Mouse (Mus musculus) olfactory bulb, adult 2 months (tissue): Measurements from ENCODE around the gene Zcchc7. TPM values are rescaled to one million over a fixed set of nuclear protein-coding genes. Genes with fewer than 3 reads are reported as not detected.
A peak's percentile ranks its signal among the peaks of the same experiment; 100 is the strongest.

ENCODE experiments used
- H3K27ac ChIP-seq: fragments of 200-500 bp; 2 replicates; pipeline ENCODE4 v1.5.1; 2012; ENCODE audit warnings: low read depth, low read length; ENCODE audit not compliant: insufficient read depth
- H3K4me1 ChIP-seq: fragments of 200-500 bp; 2 replicates; pipeline ENCODE4 v1.6.1; 2012; ENCODE audit warnings: low read length; ENCODE audit not compliant: control insufficient read depth, insufficient read depth
- H3K4me3 ChIP-seq: fragments of 200-500 bp; 2 replicates; pipeline ENCODE4 v1.5.1; 2012; ENCODE audit warnings: mild to moderate bottlenecking, low read depth, low read length, moderate library complexity; ENCODE audit not compliant: insufficient read depth
- CTCF ChIP-seq: fragments of 200-500 bp; IDR thresholded peaks from 2 replicates; pipeline ENCODE4 v1.5.1; 2012; ENCODE audit warnings: low read depth, mild to moderate bottlenecking, low read length, moderate library complexity; ENCODE audit not compliant: insufficient read depth
- POLR2A ChIP-seq: fragments of 200-500 bp; IDR thresholded peaks from 2 replicates; pipeline ENCODE4 v1.6.1; 2012; ENCODE audit warnings: mild to moderate bottlenecking, low read depth, low read length, moderate library complexity; ENCODE audit not compliant: insufficient read depth
- WGBS: fragments of 180-500 bp; shearing (Covaris S2); methylation state at CpG from one replicate; pipeline ENCODE4 v1.1.7; 2018; 5-methylcytosine and 5-hydroxymethylcytosine counted together
- polyA plus RNA-seq: library from polyadenylated mRNA; stranded (reverse); fragments of >200 nt; gene quantifications from 2 replicates; pipeline ENCODE4 v1.2.4, GENCODE M21; 2012; ENCODE audit warnings: low replicate concordance; ENCODE audit not compliant: missing spikeins, insufficient read depth, insufficient read length

Zcchc7 gene
- polyA plus RNA-seq, result not detected in 2 replicates

DNA sequence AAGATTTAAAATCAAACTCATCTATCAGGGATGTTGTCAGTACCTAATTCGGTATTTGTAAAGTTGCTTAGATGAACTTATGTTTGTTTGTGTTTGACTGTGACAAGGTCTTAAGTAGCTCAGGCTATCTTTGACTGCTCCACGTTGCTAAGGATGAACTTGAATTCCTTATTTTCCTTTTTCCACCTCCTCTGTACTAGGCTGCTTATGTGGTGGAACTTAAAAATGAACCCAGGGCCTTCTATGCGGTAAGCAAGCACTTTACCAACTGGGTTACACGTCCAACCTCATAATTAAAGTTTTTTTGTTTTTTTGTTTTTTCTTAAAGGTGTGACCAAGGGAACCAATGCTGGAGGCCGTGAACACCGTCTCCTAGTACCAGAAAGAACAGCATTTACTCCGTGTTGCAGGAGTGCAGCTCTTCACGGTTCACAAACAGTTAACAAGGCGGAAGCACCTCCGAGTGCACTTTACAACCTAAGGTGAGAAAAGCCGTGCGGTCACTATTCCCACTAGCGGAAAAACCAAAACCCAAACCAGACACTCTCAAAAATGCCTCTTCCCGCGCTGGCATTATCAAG lies at the start of gene Zcchc7:
Gene Zcchc7 (plus strand): TSS at position 325 of the 581 bp plus-strand sequence.
- H3K4me1 ChIP-seq, result no peaks in the 10 kb centered on the region; the same call in 1 of the 2 replicates
- TF ChIP-seq CTCF (no peak), POLR2A (no peak)
- WGBS, result 6% methylated on average over 15 of the region's 15 CpGs
- peak within 1 kb of the TSS; percentile 98 for H3K4me3 ChIP-seq
- H3K27ac ChIP-seq, result peak within 1 kb of the TSS; percentile 79

DNA sequence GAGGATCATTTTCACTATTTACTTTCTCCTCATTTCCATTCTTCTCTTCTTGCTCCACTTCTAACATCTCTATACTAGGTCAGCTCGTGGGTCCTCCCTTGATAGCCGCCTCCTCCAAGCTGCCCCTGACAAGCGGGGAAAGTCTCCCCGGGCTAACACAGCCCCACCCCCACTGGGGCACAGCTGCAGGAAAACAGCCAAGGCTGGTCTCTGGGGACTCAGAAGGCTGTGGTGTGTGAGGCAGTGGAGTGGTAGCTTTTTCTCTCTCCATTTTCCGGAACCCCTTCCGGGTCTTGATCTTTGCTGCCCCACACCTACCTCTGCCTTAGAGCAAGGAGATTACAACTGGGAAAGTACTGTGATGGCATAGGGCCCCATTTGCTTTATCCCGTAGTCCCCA lies 49.7 kb upstream of the Zcchc7 start:
- no peak overlapping the region for H3K4me3 ChIP-seq
- H3K27ac ChIP-seq, result no peak overlapping the region
- 13% methylated on average over 7 of the region's 7 CpGs for WGBS
- TF ChIP-seq POLR2A, result no peak
- no peak for TF ChIP-seq CTCF
- peaks cover 8% of the 10 kb centered on the region for H3K4me1 ChIP-seq

DNA sequence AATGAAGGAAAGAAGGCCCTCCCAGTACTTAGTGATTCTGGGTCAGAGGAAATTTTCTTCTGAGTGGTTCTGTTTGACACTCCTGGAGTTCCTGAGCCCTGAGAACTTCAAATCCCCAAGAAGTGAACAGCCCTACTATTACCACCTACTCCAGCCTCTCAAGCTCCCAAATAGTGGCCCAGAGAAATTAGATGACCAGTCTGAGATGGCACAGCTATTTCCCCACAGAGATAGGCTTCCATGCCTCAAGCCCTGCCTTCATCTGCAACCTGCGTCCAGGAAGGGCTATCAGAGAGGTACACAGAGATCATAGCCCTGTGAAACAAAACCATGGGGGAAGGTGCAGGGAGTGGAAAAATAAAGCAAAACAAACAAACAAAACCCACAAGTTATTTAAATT lies 48.8 kb upstream of the Zcchc7 start:
- WGBS, result 47% methylated on average over 1 of the region's 1 CpGs
- TF ChIP-seq CTCF, result no peak
- no peak for TF ChIP-seq POLR2A
- Histone ChIP-seq H3K4me3 (no peak overlapping the region), H3K4me1 (peaks cover 8% of the 10 kb centered on the region), H3K27ac (no peak overlapping the region)

DNA sequence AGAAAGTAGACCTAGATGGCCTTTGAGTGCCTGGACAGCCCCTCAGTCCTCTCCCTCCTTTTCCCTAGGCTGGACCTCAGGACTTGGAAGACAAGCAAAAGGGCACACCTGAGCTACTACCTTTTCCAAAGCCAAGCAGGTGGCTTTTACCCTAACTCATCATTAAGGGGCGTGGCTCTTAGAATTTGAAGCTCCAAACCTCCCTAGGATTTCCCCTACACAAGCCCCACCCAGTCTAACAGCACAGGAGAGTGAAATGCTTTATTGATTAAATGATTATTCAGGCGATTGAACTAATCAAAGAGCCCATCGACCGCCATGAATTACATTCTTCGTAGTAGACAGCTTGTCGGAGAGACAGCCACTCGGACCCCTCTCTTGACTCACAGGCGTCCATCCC lies 47.4 kb upstream of the Zcchc7 start:
- WGBS, result 69% methylated on average over 8 of the region's 8 CpGs
- H3K27ac ChIP-seq, result no peak overlapping the region
- H3K4me1 ChIP-seq, result peaks cover 8% of the 10 kb centered on the region
- no peak overlapping the region for H3K4me3 ChIP-seq
- TF ChIP-seq POLR2A (no peak), CTCF (no peak)

DNA sequence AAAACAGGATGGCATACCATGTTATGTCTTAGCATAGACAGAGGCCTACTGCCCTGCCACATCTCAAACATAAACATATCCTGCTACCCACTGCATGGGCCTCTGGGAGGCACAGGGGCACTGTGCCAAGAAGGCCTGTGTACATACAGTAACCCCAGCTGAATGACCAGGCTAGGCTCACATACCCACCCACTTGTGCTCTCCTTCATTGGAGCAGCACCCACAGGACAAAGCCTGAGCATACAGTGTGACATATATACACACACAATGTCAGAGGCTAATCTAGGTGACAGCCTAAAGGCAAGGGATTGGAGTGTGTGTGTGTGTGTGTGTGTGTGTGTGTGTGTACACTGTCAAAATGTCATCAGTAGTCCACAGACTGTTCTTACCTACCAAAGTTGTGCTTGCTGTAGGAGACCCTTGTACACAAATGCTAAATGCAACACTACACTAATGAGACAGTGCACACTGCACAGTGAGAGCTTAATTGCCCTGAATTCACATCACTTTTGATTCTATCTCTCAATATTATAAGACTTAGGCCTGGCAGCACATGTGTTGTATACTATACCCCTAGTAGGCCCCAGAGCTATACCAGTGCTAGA lies 46.5 kb upstream of the Zcchc7 start:
- TF ChIP-seq CTCF, result no peak
- no peak for TF ChIP-seq POLR2A
- no peak overlapping the region for H3K27ac ChIP-seq
- H3K4me3 ChIP-seq, result no peak overlapping the region
- H3K4me1 ChIP-seq, result peaks cover 5% of the 10 kb centered on the region

DNA sequence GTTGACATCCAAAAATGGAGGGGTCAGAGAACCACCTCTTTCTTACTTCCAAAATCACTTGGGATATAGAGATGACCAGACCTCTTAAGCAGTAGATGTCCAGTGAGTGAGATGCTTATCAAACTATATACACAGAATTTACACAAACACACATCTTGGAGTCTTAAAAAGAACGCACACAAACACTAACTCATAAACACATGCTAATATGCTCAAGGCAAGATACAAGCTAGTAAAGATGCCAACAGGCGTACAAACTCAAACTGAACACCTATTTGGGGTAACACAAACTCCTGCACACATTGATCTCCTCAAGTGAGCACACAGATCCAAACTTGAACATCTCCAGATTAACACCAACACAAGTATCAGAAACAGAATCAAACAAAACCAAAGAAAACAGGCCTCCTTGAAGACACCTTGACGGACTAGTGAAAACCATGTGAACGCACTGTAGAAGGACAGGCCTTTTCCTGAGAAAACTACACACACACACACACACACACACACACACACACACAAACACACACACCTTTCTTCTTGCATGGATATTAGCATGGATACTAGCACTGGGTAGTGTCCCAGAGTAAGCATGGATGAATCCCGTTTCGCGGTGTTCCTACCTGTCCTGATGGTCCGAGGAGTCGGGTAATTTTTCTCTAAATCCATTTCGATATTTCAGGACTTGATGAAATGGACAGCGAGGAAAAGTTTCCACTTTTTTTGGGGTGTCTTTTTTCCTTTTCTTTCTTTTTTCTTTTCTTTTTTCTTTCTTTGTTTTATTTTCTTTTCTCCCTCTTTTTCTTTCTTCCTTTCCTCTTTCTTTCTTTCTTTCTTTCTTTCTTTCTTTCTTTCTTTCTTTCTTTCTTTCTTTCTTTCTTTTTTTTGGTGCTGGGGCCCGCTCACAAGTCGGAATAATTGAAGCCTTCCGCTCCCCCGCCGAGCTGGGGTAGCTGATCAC lies 45.7 kb upstream of the Zcchc7 start, which contains the start of gene Pax5:
Gene Pax5 (minus strand): TSS at position 748 of the 961 bp plus-strand sequence.
- WGBS, result 40% methylated on average over 16 of the region's 16 CpGs
- no peak within 1 kb of the TSS for H3K4me3 ChIP-seq
- no peak for TF ChIP-seq CTCF
- no peaks in the 10 kb centered on the region for H3K4me1 ChIP-seq
- H3K27ac ChIP-seq, result no peak within 1 kb of the TSS

DNA sequence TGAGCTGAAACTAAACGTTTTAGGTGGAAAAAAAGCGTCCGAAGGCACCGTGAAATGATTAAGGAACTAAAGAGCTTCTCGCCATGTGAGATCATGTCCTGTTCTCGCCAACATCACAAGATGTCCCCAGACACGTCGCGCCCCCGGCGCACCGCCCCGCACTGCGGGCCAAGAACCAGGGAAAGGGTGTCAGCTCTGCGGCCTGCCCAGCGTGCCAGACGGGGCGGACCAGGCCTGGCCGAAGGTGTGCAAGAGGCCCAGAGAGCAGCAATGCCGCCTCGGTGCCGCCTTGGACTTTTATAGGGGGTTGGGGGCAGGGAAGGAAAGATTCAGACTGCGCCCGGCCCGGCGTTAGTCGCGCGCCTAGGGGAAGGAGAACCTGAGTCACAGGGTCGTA lies 45.0 kb upstream of the Zcchc7 start:
- Histone ChIP-seq H3K27ac (no peak overlapping the region), H3K4me3 (no peak overlapping the region), H3K4me1 (no peaks in the 10 kb centered on the region)
- WGBS, result 2% methylated on average over 30 of the region's 30 CpGs
- TF ChIP-seq CTCF (no peak), POLR2A (no peak)

DNA sequence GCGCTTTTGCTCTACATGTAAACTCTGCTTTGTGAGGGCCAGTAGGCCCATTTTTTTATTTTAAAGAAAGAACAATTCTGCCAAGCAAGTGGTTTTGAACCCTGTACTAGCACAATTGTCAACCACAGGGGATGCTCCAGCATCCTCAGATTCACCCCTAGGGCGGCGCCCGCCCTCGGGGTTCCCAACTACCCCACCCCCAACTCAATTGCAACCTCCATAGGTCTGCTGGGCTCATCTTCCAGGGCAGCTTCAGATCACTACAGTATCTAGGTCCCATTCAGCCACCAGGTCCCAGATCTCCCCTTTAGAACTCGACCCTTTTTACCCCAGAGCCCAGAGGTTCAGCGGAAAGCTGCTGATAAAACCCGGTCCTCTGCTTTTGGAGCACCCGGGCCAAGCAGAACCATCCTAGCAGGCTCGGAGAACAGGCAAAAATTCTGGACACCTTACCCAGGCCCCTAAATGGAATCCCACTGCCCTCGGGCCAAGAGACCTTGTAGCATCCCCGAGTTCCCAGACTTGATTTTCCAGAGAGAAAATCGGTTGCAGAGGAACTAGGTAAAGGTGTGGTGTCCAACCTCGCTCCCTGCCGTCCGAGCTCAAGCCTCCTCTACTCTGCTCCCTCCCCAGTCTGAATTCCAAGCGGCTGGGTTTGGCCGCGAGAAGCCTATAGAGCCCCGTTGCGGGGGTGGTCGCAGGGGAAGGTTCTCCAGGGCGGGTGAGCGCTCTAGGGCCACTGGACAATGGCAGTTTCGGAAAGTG lies 44.4 kb upstream of the Zcchc7 start:
- no peak for TF ChIP-seq CTCF
- no peak for TF ChIP-seq POLR2A
- H3K4me1 ChIP-seq, result no peaks in the 10 kb centered on the region
- H3K4me3 ChIP-seq, result no peak overlapping the region
- 5% methylated on average over 25 of the region's 25 CpGs for WGBS
- H3K27ac ChIP-seq, result no peak overlapping the region
